Mouse (Mus musculus) B cell, adult 67 days (primary cell): ENCODE measurements around the gene Mpo. TPM values are rescaled to one million over a fixed set of nuclear protein-coding genes. Genes with fewer than 3 reads are reported as not detected.

ENCODE experiments used
- total RNA-seq, 2 experiments: library from RNA; stranded (reverse); gene quantifications; 4 replicates each; pipeline ENCODE4 v1.2.4; 2023

Mpo gene
- total RNA-seq: not detected

DNA sequence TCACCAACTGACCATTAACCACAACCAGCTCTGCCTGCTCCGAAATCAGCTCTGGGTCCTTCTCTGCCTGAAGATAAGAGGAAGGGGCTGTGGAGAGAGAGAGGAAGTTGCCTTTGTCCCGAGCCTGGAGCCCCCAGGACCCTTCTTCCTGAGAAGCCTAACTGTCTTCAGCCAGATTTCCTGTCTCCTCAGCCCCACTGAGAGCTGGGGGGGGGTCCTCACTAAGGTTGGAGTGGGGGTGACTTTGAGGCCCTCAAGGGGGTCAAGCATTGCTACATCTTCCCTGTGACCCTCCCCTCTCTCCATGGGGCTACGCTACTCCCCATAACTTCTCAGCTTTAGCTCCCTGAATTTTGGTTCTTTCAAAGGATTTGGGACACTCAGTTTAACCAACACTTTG is at the start of gene Mpo:
TSS of gene Mpo (plus strand) at position 122 of the 400 bp plus-strand sequence.

DNA sequence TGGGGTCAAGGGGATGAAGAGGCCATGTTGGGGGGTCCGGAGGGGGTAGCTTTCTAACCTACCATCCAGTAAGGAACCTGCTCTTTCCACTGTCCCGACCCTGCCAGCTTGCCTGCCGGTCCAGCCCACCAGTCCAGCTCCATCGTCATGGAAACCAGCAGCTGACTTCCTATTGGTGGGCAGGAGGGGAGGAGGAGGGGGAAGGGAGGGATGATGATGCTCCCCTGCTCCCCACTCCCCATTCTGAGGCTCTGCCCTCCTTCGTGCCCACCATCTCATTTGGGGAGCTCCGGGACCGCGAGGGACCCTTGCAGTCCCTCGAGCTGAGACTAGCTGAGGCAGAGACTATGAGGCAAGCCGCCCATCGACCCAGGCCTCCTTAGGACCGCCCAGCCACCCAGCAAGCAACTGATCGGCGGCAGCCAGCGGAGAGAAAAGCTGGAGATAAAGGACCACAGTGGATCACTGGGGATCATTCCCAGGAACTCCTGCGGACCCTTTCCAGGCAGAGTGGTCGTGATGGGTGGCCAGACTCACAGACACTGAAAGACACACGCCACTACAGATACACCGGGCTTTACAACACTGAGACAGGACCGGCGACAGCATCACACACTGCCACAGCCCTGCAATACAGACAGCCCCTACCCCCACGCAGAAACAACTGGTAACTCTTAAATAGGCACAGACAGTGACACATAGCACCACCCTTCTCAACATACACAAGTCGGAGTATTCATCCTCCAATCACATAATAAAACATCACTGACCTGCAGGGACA is 32.9 kb upstream of the Mpo start, which contains the start of gene Tspoap1:
TSS of gene Tspoap1 (plus strand) at position 241 of the 781 bp plus-strand sequence.

DNA sequence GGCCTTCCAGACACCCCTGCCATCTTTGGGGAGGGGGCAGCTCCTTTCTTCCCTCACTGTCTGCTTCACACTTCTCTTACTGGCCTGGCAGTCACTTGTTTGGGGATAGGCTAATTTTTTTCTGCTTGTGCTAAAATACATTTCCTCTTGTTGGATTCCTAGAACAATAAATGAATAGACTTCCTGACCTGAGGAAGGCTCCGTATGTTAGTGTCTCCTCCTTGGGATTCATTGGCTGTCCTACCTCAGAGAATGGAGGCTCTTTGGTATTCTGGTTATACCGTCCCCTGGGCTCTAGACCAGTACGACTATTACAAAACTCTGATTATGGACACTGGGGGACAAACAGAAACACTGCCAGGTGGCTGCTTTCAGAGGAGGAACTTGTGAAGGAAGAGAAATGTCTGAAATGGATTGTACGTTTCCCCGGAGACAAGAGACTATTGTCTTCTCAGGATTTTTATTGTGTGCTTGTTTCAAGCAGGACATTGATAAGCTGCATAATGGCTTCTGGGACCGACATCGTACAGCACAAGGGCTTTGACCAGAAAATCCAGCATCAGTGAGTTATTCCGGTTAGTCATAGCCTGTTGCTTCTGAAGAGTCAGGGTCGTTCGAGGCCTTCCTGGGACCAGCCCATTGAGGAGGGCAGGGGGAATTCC is 35.0 kb downstream of the Mpo start, which contains the start of gene Lpo:
TSS of gene Lpo (minus strand) at position 51 of the 662 bp plus-strand sequence.

DNA sequence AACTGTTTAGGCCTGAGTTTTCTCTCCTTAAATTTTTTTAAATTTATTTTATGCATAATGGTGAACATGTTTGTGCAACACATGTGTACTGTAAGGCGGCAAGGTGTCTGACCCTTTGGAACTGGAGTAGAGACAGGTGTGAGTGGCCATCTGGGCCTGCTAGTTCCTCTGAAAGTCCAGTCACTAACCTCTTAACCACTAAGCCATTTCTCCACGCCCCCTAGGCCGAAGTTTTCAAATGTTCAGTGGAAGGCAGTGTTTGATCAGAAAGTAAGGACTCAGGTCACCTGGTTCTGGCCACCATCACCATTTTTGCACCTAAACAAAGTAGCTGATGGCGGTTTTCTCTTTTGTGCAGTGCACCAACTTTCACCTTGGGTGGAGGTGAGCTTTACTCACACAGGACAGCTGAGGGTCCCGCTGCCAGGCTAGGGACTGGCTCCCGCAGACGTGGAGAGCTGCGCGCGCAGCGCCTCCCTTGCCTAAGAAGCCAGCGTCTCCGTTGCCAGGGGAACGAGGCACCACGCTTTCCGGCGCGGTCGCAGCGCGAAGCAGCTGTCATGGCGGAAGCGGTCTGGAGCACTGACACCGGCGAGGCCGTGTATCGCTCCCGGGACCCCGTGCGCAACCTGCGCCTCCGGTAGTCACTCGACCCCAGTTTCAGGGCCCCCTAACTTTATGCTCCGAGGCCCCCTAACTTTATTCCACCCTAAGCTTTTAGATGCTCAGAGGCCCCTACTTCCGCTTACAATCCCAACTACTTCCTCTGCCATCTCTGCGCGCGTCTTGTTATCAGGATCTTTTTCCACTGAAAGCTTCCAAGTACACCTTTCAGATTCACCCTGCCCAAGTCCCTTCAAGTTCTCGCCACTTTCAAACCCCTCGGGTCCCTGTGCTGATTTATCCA is 59.6 kb downstream of the Mpo start, which contains the start of gene Mks1:
TSS of gene Mks1 (plus strand) at position 526 of the 907 bp plus-strand sequence.

Other genes starting within 250 kb of the Mpo start
- gene Gm11492, start 226.9 kb upstream of the Mpo start, total RNA-seq: not detected
- gene Sept4, start 224.7 kb upstream of the Mpo start, total RNA-seq: 1 to 10 TPM in 1 of 2 experiments, under 1 TPM in 1; 0.58 to 1.9 TPM
- gene Mtmr4, start 201.4 kb upstream of the Mpo start, total RNA-seq: 10 to 100 TPM; 54.9 to 64.4 TPM
- gene Hsf5, start 176.4 kb upstream of the Mpo start, total RNA-seq: under 1 TPM in 1 of 2 experiments, not detected in 1; 0.30 TPM
- gene Rnf43, start 130.9 kb upstream of the Mpo start, total RNA-seq: 1 to 10 TPM; 5.3 to 6.3 TPM
- gene Supt4a, start 56.0 kb upstream of the Mpo start, total RNA-seq: 100 to 1,000 TPM; 125 to 140 TPM
- 10 to 100 TPM in 1 of 2 experiments, 1 to 10 TPM in 1; 9.1 to 10.2 TPM for gene Tspoap1, start 33.0 kb upstream of the Mpo start, total RNA-seq
- gene Lpo, start 34.7 kb downstream of the Mpo start, total RNA-seq: not detected
- 10 to 100 TPM; 20.0 to 22.1 TPM for gene Mks1, start 59.6 kb downstream of the Mpo start, total RNA-seq
- not detected for gene Epx, start 82.0 kb downstream of the Mpo start, total RNA-seq
- gene Olfr462, start 98.7 kb downstream of the Mpo start, total RNA-seq: not detected
- gene Olfr463, start 103.8 kb downstream of the Mpo start, total RNA-seq: not detected
- not detected for gene Olfr464, start 127.4 kb downstream of the Mpo start, total RNA-seq
- 10 to 100 TPM; 12.1 to 13.3 TPM for gene Dynll2, start 194.0 kb downstream of the Mpo start, total RNA-seq